Mouse (Mus musculus) T-helper 2 cell (primary cell): ENCODE measurements around the gene Stambpl1.

Experiments
- in situ Hi-C: fragments of 300-600 bp; cut with MboI, MseI; formaldehyde crosslinking; loops from one replicate; pipeline ENCODE4 v1.15.1; 2025; ENCODE audit warnings: high pct_unique_total_duplicates

Gene Stambpl1

GRCm38 (mm10) chr19:34192008-34192963, at the start of gene Stambpl1:
Stambpl1 (plus strand) TSS chr19:34192229.
- in situ Hi-C loops, result loop anchor here (25.0 kb wide), 1 partner anchor 1930 kb away; no protein-coding TSS in a partner anchor

GRCm38 (mm10) chr19:34148421-34148820, 43.6 kb upstream of the Stambpl1 start:
- in situ Hi-C loops, result no loop called here

GRCm38 (mm10) chr19:34151909-34152308, 40.1 kb upstream of the Stambpl1 start:
- in situ Hi-C loops, result no loop called here

- in situ Hi-C loops, result no loop called here
Observed at GRCm38 (mm10) chr19:34153263-34154144, 38.5 kb upstream of the Stambpl1 start.

- in situ Hi-C loops, result no loop called here
Observed at GRCm38 (mm10) chr19:34162693-34163092, 29.3 kb upstream of the Stambpl1 start.

GRCm38 (mm10) chr19:34165891-34166290, 26.1 kb upstream of the Stambpl1 start, which contains the start of gene Ankrd22:
Ankrd22 (minus strand) TSS chr19:34166053.
- in situ Hi-C loops, result no loop called here

- in situ Hi-C loops, result no loop called here
Observed at GRCm38 (mm10) chr19:34166386-34166785, 25.6 kb upstream of the Stambpl1 start.

- in situ Hi-C loops, result no loop called here
Observed at GRCm38 (mm10) chr19:34167896-34168661, 23.9 kb upstream of the Stambpl1 start.

- in situ Hi-C loops, result no loop called here
Observed at GRCm38 (mm10) chr19:34169121-34169520, 22.9 kb upstream of the Stambpl1 start.

GRCm38 (mm10) chr19:34171167-34171566, 20.9 kb upstream of the Stambpl1 start:
- in situ Hi-C loops, result no loop called here

- in situ Hi-C loops, result no loop called here
Observed at GRCm38 (mm10) chr19:34174004-34174403, 18.0 kb upstream of the Stambpl1 start.

GRCm38 (mm10) chr19:34179136-34179535, 12.9 kb upstream of the Stambpl1 start:
- in situ Hi-C loops, result loop anchor here (25.0 kb wide), 1 partner anchor 1917 kb away; no protein-coding TSS in a partner anchor

- in situ Hi-C loops, result loop anchor here (10.0 to 25.0 kb wide), 2 partner anchors 1426 to 1918 kb away; partner anchors contain the start of gene Pten
Observed at GRCm38 (mm10) chr19:34180316-34180715, 11.7 kb upstream of the Stambpl1 start.

GRCm38 (mm10) chr19:34181234-34181633, 10.8 kb upstream of the Stambpl1 start:
- in situ Hi-C loops, result loop anchor here (10.0 to 25.0 kb wide), 2 partner anchors 1426 to 1919 kb away; partner anchors contain the start of gene Pten

GRCm38 (mm10) chr19:34182490-34182889, 9.5 kb upstream of the Stambpl1 start:
- in situ Hi-C loops, result loop anchor here (10.0 to 25.0 kb wide), 2 partner anchors 1428 to 1920 kb away; partner anchors contain the start of gene Pten

GRCm38 (mm10) chr19:34186845-34187244, 5.2 kb upstream of the Stambpl1 start:
- in situ Hi-C loops, result loop anchor here (10.0 to 25.0 kb wide), 2 partner anchors 1432 to 1925 kb away; partner anchors contain the start of gene Pten

GRCm38 (mm10) chr19:34191645-34192007, 403 bp upstream of the Stambpl1 start:
- in situ Hi-C loops, result loop anchor here (25.0 kb wide), 1 partner anchor 1929 kb away; no protein-coding TSS in a partner anchor

GRCm38 (mm10) chr19:34193149-34193548, 1.1 kb downstream of the Stambpl1 start:
- in situ Hi-C loops, result loop anchor here (25.0 kb wide), 1 partner anchor 1931 kb away; no protein-coding TSS in a partner anchor

- in situ Hi-C loops, result loop anchor here (25.0 kb wide), 1 partner anchor 1931 kb away; no protein-coding TSS in a partner anchor
Observed at GRCm38 (mm10) chr19:34193683-34194082, 1.7 kb downstream of the Stambpl1 start.

GRCm38 (mm10) chr19:34194132-34194745, 2.2 kb downstream of the Stambpl1 start:
- in situ Hi-C loops, result loop anchor here (25.0 kb wide), 1 partner anchor 1932 kb away; no protein-coding TSS in a partner anchor
